Mouse (Mus musculus): ENCODE results near the gene Parp8. TPM values are rescaled to one million over a fixed set of nuclear protein-coding genes. Genes with fewer than 3 reads are reported as not detected.

The Parp8 gene
- total and polyA plus RNA-seq, 3 experiments, result 0.38 TPM; not detected in 2

GRCm38 (mm10) chr13:116811456-116811855, 213.9 kb downstream of the Parp8 start:
- peaks cover 3% of the 10 kb centered on the region for H3K9me3 ChIP-seq (replicated peaks)
- DNase-seq (ENCODE audit: low spot score) (no peak), ATAC-seq (ENCODE audit: extremely low read depth, insufficient number of reproducible peaks, low FRiP score, poor library complexity, severe bottlenecking) (no peak)
- H3K4me1 ChIP-seq (ENCODE audit: insufficient read depth, low read depth, low read length), result no peaks in the 10 kb centered on the region
- H3K27me3 ChIP-seq (ENCODE audit: insufficient read depth, low read length), result no peaks in the 10 kb centered on the region
- H3K4me3 ChIP-seq (ENCODE audit: low read depth, low read length), result no peak overlapping the region
- TF ChIP-seq TAL1 (conservative IDR thresholded peaks at IDR 0.05; ENCODE audit: low read depth, low read length) (no peak), GATA2 (IDR thresholded peaks at IDR 0.05; ENCODE audit: borderline replicate concordance, low read depth, low read length) (no peak), CTCF (IDR thresholded peaks at IDR 0.05; ENCODE audit: low read depth, low read length) (no peak), POLR2AphosphoS5 (IDR thresholded peaks at IDR 0.05; ENCODE audit: insufficient replicate concordance, low read depth, low read length) (no peak), GATA1 (IDR thresholded peaks at IDR 0.05; ENCODE audit: borderline replicate concordance, low read length) (no peak)
- no peaks in the 10 kb centered on the region for H3K36me3 ChIP-seq (replicated peaks)

Other genes with a start within 250 kb of the Parp8 start
- gene Emb, start 183.0 kb upstream of the Parp8 start, total RNA-seq (2014; fragmentation: Nextera tagmentation), result not detected in 2 replicates
- 0.27 and 0.81 TPM in 2 replicates for gene Emb, start 183.0 kb upstream of the Parp8 start, total RNA-seq (2017)
- 0.04 TPM in 1 of 2 replicates, not detected in the other for gene Emb, start 183.0 kb upstream of the Parp8 start, polyA plus RNA-seq (2012)
- not detected in 2 replicates for gene Gm17509, start 195.5 kb upstream of the Parp8 start, total RNA-seq (2014; fragmentation: Nextera tagmentation)
- 0.05 and 0.06 TPM in 2 replicates for gene Gm17509, start 195.5 kb upstream of the Parp8 start, total RNA-seq (2017)
- gene Gm17509, start 195.5 kb upstream of the Parp8 start, polyA plus RNA-seq (2012), result not detected in 2 replicates